Mouse (Mus musculus): ENCODE measurements around the gene Sphk2. TPM values are rescaled to one million over a fixed set of nuclear protein-coding genes. Genes with fewer than 3 reads are reported as not detected.

Gene Sphk2
- polyA plus RNA-seq, 2 experiments, result 27.5 to 36.9 TPM

DNA sequence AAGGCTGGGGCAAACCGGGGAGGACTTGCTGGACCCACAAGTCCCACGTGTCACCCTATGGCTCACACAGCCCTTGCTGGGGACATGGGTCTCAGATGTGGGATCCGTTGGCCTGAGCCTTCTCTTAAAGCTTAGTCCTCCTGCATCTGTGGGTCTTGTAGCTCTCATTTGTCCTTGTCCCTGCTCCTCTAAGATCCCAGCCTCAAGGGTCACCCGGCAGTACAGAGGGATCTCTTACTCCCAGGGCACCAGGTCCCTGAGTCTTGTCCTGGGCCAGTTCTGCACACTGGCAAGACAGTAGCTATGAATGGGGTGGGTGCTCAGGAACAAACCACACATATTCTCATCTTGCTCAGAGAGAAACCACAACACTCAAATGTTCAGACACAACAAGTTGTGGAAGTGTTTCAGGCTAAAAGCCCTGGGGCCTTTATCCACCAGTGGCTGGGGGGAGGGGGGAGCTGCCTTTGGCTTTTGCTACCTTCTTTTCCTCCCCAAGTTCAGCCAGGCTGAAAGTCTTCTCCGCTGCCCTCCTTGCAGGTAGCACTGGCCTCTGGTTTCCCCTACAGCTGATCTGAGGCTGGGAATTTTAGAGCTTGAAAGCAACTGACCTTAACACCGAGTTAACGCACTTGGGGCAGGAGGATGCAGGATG, 34.3 kb downstream of the Sphk2 start, which contains the start of gene Ntn5:
Ntn5 (plus strand) TSS at position 627 of the 655 bp plus-strand sequence.
- H3K27me3 ChIP-seq (ENCODE audit: control insufficient read depth, insufficient read depth, low read length), result no peaks in the 10 kb centered on the region
- no peak within 1 kb of the TSS for H3K4me2 ChIP-seq (replicated peaks; ENCODE audit: low read depth, low read length, severe bottlenecking)
- no peak for TF ChIP-seq POLR2A (IDR thresholded peaks at IDR 0.05; ENCODE audit: borderline replicate concordance, extremely low read depth, insufficient read depth, insufficient read length)
- no peaks in the 10 kb centered on the region for H3K36me3 ChIP-seq (ENCODE audit: control insufficient read depth, insufficient read depth, low read length)
- ATAC-seq (ENCODE audit: low FRiP score, low read depth) (no peak), DNase-seq (ENCODE audit: low spot score) (no peak)
- H3K27ac ChIP-seq (replicated peaks; ENCODE audit: low read depth, low read length), result no peak within 1 kb of the TSS
- no peaks in the 10 kb centered on the region for H3K9me3 ChIP-seq (ENCODE audit: control insufficient read depth, low read length)
- WGBS, result 68% methylated on average over 7 of the region's 7 CpGs
- peaks cover 4% of the 10 kb centered on the region; the same call in 1 of the 2 replicates for H3K4me1 ChIP-seq (ENCODE audit: control insufficient read depth, insufficient read depth, low read length)
- peak within 1 kb of the TSS; percentile 16; the same call in 1 of the 2 replicates for H3K9ac ChIP-seq (ENCODE audit: low read depth, low read length, severe bottlenecking)
- H3K4me3 ChIP-seq (replicated peaks; ENCODE audit: low read length), result no peak within 1 kb of the TSS

DNA sequence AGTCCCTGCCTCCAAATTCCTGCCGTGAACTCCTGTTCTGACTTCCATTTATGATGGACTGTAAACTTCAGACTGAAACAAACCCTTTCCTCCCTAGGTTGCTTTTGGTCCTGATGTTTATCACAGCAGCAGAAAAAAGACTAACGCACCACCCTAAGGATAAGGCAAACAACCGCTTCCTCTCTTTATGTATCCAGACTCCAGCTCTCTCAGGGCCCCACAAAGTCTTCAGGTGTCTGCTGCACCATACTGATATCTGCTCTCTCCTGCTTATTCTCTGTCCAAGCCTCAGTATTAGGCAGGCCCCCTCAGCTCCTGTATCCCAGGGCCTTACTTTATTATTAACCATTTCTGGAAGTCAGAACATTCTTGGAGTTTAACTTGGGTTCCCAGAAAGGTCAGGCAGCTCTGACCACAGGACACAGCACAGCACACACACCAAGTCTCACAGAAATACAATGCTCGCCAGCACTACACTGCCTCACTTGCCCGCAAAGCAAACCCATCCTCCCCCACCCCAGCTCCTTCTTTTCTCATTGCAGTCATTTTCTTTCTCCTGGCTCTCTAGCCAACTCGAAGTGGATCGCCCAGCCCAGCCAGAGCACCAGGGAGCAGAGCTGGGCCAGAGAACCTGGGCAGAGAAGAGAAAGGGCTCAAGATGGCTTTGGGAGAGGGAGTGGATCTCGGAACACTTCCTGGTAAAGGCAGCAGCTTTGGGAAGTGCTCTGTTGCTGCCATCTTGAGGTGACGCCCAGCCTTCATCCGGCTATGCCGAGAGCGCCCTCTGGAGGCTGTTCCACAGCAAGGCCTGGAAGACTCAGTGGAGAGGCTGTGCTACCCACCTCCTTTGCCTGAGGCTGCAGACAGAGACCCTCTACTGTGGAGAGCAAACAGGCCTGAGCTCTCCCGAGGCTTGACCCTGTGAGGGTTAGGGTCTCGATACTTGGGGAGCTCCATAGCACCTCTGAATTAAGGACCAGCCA, 35.4 kb downstream of the Sphk2 start:
- H3K9me3 ChIP-seq (ENCODE audit: control insufficient read depth, low read length), result no peaks in the 10 kb centered on the region
- 0 out of 2 replicates have a peak overlapping the region, but pooled peaks have one; percentile 12 for H3K9ac ChIP-seq (ENCODE audit: low read depth, low read length, severe bottlenecking)
- no peaks in the 10 kb centered on the region for H3K36me3 ChIP-seq (ENCODE audit: control insufficient read depth, insufficient read depth, low read length)
- peak; percentile 88 for DNase-seq (ENCODE audit: low spot score)
- H3K27ac ChIP-seq (replicated peaks; ENCODE audit: low read depth, low read length), result no peak overlapping the region
- H3K4me2 ChIP-seq (replicated peaks; ENCODE audit: low read depth, low read length, severe bottlenecking), result peak overlapping the region; percentile 18; the same call in 1 of the 2 replicates
- peak; percentile 41; the same call in 1 of the 2 replicates for TF ChIP-seq POLR2A (IDR thresholded peaks at IDR 0.05; ENCODE audit: borderline replicate concordance, extremely low read depth, insufficient read depth, insufficient read length)
- 33% methylated on average over 14 of the region's 14 CpGs for WGBS
- H3K4me1 ChIP-seq (ENCODE audit: control insufficient read depth, insufficient read depth, low read length), result peaks cover 4% of the 10 kb centered on the region; the same call in 1 of the 2 replicates
- H3K4me3 ChIP-seq (replicated peaks; ENCODE audit: low read length), result no peak overlapping the region
- ATAC-seq (ENCODE audit: low FRiP score, low read depth), result peak; percentile 86
- no peaks in the 10 kb centered on the region for H3K27me3 ChIP-seq (ENCODE audit: control insufficient read depth, insufficient read depth, low read length)

DNA sequence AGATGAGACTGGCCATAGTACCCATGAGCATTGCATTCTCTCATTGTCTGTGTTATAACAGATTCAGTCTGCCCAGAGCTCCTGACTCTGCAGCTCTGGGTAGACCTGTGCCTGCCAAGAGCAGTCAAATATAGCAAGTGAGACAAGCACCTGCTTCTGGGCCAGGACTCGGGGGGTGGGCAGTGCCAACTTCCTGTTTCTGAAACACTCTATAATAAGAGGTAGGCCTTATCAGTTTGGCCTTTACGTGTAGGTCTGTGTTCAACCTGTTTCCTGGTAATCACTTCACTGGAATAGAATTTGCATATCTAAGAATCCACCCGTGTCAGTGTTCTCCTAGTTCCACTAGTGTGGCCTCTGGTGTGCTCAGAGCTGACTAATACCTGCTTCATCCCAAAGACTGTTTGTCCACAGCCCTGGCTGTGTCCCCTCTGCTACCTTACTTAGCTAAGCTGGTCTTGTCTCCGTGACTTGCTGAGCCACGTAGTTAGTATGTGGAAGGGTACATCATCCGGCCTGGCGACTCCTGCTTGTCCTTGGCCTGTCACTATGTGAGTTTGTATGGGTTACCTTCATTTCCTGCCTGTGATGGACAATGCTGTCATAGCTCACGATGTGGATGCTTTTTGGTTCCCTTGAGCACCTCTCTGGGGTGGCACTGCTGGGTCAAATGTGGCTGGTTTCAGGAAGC, 36.6 kb downstream of the Sphk2 start:
- Histone ChIP-seq H3K4me3 (replicated peaks; ENCODE audit: low read length) (no peak overlapping the region), H3K4me2 (replicated peaks; ENCODE audit: low read depth, low read length, severe bottlenecking) (no peak overlapping the region), H3K9me3 (ENCODE audit: control insufficient read depth, low read length) (no peaks in the 10 kb centered on the region), H3K9ac (ENCODE audit: low read depth, low read length, severe bottlenecking) (no peak overlapping the region), H3K4me1 (ENCODE audit: control insufficient read depth, insufficient read depth, low read length) (peaks cover 4% of the 10 kb centered on the region; the same call in 1 of the 2 replicates), H3K36me3 (ENCODE audit: control insufficient read depth, insufficient read depth, low read length) (no peaks in the 10 kb centered on the region), H3K27me3 (ENCODE audit: control insufficient read depth, insufficient read depth, low read length) (no peaks in the 10 kb centered on the region), H3K27ac (replicated peaks; ENCODE audit: low read depth, low read length) (no peak overlapping the region)
- ATAC-seq (ENCODE audit: low FRiP score, low read depth), result no peak
- TF ChIP-seq POLR2A (IDR thresholded peaks at IDR 0.05; ENCODE audit: borderline replicate concordance, extremely low read depth, insufficient read depth, insufficient read length), result no peak
- DNase-seq (ENCODE audit: low spot score), result no peak
- 84% methylated on average over 8 of the region's 8 CpGs for WGBS

- Histone ChIP-seq H3K27me3 (ENCODE audit: control insufficient read depth, insufficient read depth, low read length) (no peaks in the 10 kb centered on the region), H3K27ac (replicated peaks; ENCODE audit: low read depth, low read length) (no peak overlapping the region), H3K4me1 (ENCODE audit: control insufficient read depth, insufficient read depth, low read length) (0 out of 2 replicates have a peak, but pooled peaks cover under 1% of the 10 kb centered on the region), H3K4me2 (replicated peaks; ENCODE audit: low read depth, low read length, severe bottlenecking) (no peak overlapping the region), H3K9ac (ENCODE audit: low read depth, low read length, severe bottlenecking) (no peak overlapping the region), H3K36me3 (ENCODE audit: control insufficient read depth, insufficient read depth, low read length) (no peaks in the 10 kb centered on the region), H3K9me3 (ENCODE audit: control insufficient read depth, low read length) (no peaks in the 10 kb centered on the region), H3K4me3 (replicated peaks; ENCODE audit: low read length) (no peak overlapping the region)
- ATAC-seq (ENCODE audit: low FRiP score, low read depth), result no peak
- WGBS, result 78% methylated on average over 14 of the region's 14 CpGs
- DNase-seq (ENCODE audit: low spot score), result no peak
- no peak for TF ChIP-seq POLR2A (IDR thresholded peaks at IDR 0.05; ENCODE audit: borderline replicate concordance, extremely low read depth, insufficient read depth, insufficient read length)
These were observed 37.7 kb downstream of the Sphk2 start for GRCm38 (mm10) chr7:45679966-45680621.

Measured in limb, embryonic 14.5 days (tissue).